Mouse (Mus musculus) brain, embryonic 18.5 days (tissue): ENCODE results near the gene Nsun3.

Source experiments
- DNase-seq: peaks from one replicate; pipeline ENCODE4 v3.0.0-alpha.2; 2012; ENCODE audit warnings: low read depth, low spot score

Gene Nsun3

DNA sequence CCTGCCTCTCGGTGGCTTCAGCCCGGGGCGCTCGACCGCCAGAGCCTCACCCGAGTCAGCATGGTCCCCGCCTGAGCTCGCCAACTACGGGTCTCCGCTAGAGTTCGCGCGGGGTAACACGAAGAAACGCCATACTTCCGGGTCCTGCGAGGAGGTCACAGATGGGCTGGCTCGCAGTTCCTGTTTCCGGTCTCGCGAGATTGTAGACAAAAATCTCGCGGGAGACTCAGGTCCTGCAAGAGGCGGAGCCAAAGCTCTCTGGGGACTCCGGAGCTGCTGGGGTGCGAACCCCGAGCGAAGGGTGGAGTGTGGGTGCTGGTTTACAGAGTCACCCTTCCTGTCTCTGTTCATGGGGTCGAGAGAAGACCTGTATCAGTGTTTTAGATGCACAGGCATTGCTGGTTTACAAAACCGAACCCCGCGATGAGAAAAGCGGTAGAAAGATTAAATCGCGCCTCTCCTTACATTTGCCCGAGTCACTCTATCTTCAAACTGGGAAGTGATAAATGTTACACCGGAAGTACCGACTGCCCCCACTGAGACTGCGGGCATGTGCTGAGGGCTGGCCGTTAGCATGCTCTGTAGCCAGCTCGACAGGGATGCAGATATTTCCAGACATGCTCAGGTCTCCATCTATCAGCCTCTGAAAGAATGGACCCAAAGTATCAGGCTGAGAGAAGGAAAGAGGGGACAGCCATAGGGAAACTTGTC lies at the start of gene Nsun3:
Gene Nsun3, minus strand, starts transcription at position 198 of the 711 bp plus-strand sequence.
- peak; percentile 94 for DNase-seq

DNA sequence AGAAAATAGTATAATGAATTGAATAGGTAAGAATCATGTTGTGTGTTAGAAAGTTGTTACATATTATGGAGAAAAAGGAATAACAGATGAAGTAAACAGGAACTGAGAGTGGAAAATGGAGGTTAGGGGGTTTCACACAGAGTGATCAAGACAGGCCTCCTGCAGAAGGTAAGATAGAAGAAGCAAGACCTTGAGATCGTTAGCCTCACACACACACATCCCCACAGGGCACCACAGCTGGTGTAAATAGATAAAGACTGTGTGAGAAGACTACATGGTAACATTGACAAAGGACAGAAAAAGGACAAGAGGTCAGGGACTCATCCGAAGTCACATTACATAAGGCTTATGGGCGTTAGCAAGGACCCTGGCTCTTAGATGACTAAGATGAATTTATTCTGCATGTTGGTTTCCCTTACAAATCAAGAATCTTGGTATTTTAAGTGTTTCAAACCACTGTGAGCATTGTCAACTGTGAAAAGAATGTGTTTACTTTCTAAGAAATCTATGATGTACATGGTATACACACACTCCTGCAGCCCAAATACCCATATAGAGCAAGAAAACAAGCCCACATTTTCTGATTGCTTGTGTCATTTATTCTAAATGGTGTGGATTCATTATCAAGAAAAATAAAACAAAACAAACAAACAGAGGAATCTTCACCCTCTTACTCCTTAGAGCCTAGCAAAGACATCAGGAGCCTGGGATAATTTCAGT lies 47.6 kb upstream of the Nsun3 start:
- DNase-seq, result no peak

DNA sequence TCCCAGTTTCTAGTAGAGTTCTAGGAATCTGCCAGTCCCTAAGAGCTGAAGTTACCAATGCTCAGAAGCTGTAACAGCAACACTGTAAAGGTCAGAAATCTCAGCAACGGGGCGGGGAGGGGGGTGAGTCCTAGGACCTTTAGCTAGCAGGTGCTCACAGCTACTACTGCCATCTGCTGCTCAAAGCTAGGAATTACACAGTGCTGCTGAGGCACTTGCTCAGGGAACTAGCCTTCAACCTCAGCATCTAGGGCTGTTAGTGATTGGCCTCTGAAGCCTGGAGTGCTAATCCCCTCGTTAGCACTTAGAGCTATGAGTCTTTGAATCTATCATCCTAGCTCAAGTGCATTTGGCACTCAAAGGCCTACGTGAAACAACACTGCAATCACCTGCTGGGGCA lies 45.9 kb upstream of the Nsun3 start:
- DNase-seq, result no peak

DNA sequence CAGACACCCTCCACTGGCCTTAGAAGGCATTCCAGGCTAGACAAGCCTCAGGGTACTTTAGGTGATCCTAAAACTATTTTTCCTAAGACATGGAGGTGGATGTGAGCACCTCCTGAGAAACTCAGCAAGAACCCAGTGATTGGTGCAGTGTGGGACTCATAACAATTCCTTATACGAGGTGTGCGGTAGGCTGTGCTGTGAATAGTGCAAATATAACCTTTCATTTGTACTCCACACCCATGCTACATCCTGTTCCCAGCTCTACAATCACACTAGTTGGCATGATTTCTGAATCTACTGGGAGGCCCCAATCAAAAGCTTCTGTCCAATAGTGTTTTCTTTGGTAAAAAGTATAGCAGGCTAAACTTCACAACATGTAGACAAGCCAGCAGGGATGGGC lies 45.4 kb upstream of the Nsun3 start:
- DNase-seq, result no peak

DNA sequence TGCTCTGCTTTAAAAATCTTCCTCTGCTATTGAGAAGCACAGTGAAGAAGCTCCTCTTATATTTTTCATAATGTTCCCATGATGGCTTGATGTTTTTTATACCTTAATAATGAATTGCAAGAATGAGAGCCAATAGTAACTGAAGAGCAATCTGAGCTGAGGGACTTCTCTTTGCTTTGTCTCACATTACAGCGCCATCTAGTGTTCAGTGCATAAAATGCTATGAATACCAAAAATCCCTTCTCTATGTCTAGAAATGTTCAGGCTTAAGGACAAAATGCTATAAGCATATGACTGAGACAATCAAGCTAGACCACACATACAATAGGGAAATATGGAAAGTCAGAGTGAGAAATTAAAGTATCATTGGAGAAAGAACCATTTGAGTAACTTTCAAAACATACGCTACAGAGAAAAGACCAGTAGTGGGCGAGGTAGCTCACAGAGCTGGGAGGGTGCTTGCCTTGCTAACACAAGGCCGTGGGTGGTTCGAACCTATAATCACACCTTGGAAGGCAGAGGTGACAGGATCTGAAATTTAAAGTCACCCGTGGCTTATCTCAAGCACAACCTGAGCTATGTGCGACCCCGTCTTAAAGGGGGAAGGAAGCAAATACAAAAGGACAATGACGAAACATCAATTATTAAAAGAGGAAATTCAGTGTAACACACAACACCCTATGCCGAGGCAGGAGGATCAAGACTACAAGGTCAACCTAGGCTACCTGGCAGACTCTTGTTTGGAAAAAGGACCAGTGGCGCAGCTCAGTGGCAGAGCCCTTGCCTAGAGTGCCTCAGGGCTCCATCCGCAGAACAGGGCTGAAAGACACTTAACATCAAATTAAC lies 39.8 kb upstream of the Nsun3 start:
- DNase-seq, result no peak

DNA sequence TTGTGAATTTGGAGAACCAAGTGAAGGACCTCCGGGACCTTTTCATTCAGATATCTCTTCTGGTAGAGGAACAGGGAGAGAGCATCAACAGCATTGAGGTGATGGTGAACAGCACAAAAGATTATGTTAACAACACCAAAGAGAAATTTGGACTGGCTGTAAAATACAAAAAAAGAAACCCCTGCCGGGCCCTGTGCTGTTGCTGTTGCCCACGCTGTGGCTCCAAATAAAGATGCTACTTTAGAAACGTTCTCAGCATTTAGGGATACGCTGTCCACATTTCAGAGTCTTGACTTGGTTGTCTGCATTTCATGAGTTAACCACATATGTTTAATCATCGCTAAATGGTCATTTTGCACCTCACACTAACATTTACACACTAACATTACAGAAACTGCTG lies 35.9 kb upstream of the Nsun3 start:
- no peak for DNase-seq

DNA sequence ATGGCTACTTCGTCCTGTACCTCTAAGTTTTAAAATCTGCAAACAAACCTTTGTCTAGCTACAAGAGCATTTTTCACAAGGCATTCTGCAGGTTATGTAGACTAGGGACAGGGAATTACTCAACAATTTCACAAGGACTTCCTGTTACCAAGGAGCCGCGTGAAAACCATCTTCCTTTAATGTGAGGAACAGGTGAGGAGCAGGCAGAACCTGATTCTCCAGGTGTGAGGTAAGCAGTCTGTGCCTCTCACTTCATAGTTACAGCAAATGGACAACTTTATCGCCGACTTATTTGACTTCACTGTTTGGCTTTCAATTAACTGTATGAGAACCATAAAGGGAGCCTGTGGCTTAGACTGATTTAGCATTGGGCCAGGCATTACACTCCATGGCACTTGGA lies 27.9 kb upstream of the Nsun3 start, which contains the start of gene Stx19:
Gene Stx19, plus strand, starts transcription at position 186 of the 400 bp plus-strand sequence.
- no peak for DNase-seq

DNA sequence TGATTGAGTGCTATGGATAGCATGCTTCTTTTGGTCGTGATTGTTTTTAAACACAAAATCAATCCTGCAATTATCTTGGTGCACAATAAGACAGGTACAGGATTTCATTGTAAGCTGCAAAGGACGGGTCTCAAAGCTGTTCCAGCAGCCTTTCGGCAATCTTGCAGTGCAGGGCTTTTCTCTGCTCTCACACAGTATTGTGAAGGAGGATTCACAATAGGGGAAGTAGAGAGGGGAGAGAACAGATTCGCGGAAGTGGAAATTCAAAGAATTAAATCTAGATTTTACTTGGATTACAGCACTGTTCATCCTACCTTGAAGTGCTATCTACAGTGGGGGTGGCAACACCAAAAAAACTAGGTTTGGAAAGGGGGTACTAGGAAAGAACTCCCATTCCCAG lies 27.2 kb upstream of the Nsun3 start:
- no peak for DNase-seq

DNA sequence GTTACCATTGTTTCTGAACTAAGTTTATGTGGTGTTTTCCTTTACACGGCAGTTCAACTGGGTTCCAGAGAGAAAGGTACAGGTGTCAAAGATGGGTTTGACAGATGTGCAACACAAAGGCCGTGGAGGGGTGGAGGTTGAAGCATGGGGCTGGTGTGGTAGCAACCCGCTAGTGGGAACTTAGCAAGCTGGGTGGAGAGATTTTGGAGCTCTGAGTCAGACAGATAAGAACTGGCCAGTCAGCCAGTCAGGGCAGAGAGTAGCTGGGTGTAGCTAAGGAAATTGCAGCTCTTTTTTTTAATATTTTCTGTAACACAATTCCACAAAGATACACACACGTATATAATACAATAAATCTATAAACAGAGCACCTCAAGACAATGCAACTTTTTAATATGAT lies 24.2 kb upstream of the Nsun3 start:
- no peak for DNase-seq

DNA sequence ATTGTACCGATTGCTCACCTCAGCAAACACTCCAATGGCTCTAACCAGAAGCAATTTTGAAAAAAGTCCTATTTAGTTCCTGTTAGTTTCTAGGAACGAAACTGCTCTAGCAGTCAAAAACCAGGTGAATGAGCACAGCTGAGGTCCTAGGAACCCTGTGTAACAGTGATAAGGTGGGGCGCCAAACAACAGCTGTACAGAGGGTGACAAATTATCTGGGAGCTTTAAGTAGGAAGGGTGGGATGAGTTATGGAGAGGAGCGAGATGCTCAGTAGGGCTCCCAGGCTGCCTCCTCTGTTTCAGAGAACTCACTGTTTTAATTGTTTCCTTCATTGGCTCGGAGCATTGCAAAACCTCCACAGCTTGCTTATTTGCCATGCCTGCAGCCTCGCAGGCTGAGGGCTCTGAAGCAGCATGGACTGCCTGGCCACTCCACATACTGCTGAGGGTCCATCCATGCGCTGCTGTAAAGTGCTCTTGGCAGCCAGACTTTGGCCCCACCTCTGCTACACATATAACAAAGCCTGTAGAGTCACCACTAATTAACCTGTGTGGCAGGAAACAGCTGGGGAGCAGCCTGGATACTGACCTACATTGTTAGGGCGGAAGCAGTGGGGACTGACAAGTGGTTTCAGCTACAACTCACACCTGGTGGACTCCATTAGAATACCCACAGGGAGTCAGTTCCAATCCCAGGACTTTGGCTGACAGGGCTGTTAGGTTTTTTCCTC lies 20.8 kb upstream of the Nsun3 start:
- DNase-seq, result no peak

DNA sequence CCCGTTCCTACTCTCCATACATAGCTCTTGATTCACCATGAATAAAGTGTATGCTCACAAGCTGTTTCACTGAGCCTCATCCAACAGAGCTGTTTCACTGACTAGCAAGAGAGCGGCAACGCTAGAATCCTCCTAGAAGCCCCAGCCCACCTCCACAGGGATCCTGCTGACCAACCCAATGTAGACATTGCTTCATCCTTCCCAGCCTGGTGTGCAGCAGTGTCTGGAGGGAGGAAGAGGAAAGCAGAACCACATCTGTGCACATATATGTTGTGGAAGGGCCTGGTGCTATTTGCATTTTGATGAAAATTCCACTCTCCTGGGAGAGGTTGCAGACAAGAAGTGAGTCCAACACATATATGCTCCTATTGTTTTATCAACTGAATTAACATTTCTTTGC lies 18.0 kb upstream of the Nsun3 start:
- no peak for DNase-seq

DNA sequence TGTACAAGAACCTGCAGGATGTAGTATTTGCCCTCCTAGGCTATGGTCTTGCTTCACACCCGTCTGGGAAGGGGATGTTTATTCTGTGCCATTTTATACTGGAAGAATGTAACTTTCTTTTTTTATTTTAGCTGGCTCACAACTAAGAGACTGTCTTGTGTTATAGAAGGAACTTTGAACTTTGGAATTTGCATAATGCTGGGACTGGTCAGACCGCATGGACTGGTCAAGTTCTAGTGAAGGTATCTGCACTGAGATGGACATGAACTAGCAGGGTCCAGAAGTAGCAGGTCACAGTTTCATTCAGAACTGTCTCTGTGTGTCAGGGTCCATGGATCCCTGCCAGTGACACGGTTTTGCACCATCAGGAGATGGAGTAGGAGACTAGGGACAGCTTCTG lies 13.2 kb upstream of the Nsun3 start:
- no peak for DNase-seq

DNA sequence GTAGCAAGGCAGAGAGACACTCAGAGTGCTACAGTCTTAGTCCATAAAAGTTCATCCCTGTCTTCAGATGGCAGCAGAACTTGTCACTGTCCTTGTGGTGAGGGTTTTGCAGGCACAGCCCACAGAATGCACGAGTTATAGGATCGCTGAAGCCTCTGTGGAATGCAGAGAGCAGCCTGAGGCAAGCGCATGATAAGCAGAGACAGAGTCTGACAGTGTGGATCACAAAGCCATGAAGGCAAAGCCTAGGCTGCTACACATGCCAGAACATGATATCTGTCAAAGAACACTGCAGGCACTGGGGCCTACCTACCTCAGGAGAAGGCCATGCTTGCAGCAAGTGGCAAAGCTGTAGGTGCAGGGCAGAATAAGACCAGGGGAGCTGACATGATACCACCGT lies 12.8 kb upstream of the Nsun3 start:
- no peak for DNase-seq

DNA sequence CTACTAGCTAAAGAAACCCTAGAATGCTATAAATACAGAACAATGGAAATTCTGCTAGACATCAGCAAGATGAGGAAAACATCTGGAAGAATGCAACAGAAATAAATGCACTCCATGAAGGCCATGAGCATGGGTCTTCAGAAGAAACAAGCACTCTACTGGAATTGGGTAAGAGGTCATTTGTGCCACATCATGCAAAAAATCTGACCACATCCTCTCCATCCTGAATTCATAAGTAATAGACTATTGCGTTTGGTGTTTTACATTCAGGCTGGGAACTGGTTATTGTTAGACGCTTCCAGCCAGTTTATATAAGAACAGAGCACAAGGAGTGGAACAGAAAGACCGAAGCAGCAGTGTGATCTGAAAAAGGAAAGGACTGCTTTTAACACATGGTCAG lies 12.2 kb upstream of the Nsun3 start:
- DNase-seq, result no peak

DNA sequence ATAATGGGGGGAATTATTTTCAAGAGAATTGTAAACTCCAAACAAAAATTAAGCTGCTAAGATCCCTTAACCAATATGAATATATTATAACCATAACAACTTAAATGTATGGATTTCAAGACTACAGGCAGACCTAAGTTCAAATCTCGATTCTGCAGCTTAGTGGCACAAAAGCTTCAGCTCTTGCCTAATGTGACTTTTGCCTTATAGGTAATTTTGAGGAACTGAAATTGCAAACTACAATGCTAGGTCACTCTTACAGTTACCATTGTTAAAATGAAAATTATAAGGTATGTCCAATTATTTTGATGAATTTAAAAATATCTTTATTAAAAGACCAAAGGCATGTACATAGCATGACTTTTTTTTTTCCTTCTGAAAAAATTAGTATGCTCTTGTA lies 10.0 kb upstream of the Nsun3 start:
- DNase-seq, result no peak

DNA sequence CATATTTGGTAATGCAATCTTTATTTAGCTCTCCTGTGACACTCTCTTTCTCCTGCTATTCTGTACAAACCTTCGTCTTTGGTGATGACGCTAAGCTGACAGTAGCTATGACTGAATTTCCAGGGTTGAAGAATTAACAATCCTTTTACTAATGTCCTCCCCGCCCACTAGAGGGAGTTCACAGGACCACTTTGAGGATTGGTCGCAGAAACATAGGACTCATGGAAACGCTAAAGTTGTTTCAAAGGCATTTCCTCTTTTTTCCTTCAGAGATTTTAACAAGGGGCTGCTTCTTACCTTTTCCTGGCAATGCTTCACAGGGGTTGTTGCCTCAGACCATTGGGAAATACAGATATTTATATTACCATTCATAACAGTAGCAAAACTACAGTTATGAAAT lies 4.4 kb downstream of the Nsun3 start:
- no peak for DNase-seq

DNA sequence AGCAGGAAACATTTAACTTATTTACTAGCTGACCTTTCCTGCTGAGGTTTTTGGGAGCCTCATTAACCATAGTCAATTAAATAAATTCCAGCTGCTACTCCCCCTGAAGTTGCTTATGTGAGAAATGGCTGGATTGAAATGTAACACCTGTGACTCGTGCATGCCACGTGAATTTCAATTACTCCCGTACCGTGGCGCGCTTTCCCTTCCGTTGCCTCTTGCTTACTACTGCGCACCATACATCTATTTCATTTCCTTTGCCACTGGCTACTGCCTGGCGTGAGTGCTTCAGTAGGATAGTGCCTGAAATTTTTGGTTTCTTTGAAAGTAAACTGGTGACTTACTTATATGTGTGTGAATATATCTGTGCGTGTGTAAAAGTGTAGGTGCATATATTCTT lies 8.3 kb downstream of the Nsun3 start:
- no peak for DNase-seq

DNA sequence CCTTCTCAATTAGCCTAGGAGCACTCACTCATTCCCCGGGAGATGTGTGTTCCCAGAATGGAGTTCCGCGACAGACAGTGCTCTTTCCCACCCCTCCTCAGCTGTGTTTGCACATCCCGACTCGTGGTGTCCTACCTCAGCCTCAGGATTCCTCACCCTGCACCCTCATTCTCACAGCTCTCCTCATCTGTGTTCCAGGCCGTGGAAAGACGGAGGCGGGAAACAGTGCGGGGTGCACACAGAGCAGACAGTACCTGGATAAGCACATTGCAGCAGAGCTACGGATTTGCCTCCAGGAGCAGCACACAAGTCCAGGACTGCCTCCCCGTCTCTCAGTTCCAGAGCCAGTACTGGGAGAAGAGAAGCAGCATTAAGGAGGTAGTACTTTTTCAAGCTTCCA lies 10.6 kb downstream of the Nsun3 start:
- DNase-seq, result no peak

DNA sequence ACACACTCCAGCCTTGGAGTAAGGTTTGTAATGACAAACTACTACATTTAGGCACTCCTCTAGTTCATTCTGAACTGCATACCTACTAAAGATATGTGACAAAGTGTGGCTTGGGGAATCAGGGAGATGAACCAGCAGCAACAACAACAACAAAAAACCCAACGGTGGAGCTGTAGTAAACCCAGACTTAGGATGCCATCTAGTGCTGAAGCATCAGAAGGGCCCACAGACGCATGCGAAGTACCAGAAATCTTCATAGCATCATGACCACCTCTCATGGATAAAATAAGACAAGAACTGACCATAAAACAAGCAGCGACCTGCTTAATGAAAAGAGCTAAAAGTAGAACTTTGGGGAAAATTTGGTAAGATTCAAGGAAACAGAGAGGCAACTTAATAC lies 13.2 kb downstream of the Nsun3 start:
- no peak for DNase-seq

DNA sequence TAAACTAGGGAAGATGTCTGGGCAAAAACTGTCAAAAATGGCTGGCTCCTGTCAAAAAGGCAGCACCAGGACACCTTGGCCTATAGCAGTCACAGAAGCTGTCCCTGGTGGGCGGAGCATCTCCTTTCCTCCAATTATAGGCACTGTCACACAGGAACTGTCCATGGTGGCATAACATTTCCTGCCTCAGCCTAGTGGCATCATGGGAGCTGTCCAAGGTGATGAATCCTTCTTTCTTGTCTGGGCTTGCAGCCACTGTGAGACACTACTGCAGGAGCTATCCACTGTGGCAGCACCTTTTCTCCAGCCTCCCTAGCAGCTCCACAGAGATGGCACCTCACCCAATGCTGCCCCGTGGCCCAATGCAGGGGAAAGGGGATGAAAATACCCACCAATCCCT lies 28.3 kb downstream of the Nsun3 start:
- DNase-seq, result no peak

DNA sequence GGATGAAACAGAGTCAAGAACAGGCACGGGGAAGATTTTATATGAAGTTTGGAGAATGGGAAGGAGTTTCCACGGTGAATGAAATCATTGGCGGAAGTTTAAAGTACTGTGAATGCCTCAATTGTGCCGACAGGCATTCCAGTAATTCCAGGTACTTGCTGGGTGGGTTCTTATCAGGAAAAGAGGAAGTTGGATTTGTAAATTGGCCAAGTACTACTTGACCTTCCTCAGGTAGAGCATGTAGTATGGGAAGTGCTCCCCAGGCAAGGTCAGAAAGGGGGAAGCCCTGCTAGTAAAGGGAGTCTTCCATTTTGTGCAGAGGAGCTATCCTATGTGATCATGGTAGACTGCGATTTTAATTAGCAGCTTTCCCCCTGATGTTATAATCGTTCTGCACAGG lies 31.3 kb downstream of the Nsun3 start:
- DNase-seq, result no peak

DNA sequence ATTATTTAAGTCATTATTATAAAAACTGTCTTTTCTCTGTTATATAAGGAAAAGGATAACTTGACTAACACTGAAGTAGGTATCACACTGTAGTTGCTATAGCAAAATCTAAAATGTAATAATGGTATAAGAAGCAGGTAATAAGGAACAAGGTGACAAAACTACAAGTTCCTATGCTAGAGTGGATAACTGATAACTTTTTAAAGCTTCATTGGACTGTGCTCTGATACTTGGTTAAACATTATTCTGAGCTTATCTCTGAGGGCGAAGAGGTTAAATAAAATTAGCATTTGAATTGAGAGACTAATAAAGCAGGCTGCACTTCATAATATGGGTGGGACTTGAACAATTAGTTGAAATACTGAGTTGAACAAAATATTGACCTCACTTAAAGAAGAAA lies 33.0 kb downstream of the Nsun3 start:
- DNase-seq, result no peak
